Mouse (Mus musculus) stomach, postnatal 0 days (tissue): ENCODE results near the gene Cdc20b. TPM values are rescaled to one million over a fixed set of nuclear protein-coding genes. Genes with fewer than 3 reads are reported as not detected.

Experiments
- ATAC-seq: fragments of 200-750 bp; cut with Nextera tagmentation; 2 replicates; pipeline ENCODE4 v1.8.0; 2017; ENCODE audit not compliant: low FRiP score, low TSS enrichment
- DNase-seq: peaks from one replicate; pipeline ENCODE4 v3.0.0-alpha.2; 2016; ENCODE audit warnings: low spot score
- H3K27ac ChIP-seq: fragments of 300-500 bp; sonication (generic); replicated peaks from 2 replicates; pipeline ENCODE4 v1.5.1; 2014; ENCODE audit warnings: mild to moderate bottlenecking, control low read depth
- H3K27me3 ChIP-seq: fragments of 300-500 bp; sonication (generic); 2 replicates; pipeline ENCODE4 v1.6.1; 2014; ENCODE audit warnings: low read length; ENCODE audit not compliant: control insufficient read depth, insufficient read depth
- H3K36me3 ChIP-seq: fragments of 300-500 bp; sonication (generic); 2 replicates; pipeline ENCODE4 v1.6.1; 2014; ENCODE audit warnings: low read length, mixed read lengths; ENCODE audit not compliant: control insufficient read depth, insufficient read depth
- H3K4me1 ChIP-seq: fragments of 300-500 bp; sonication (generic); replicated peaks from 2 replicates; pipeline ENCODE4 v1.6.1; 2014; ENCODE audit warnings: antibody characterized with exemption; ENCODE audit not compliant: control insufficient read depth, insufficient read depth
- H3K4me2 ChIP-seq: fragments of 300-500 bp; sonication (generic); replicated peaks from 2 replicates; pipeline ENCODE4 v1.6.1; 2014; ENCODE audit warnings: low read depth, mild to moderate bottlenecking, control low read depth, moderate library complexity
- H3K4me3 ChIP-seq: fragments of 300-500 bp; sonication (generic); 2 replicates; pipeline ENCODE4 v1.5.1; 2014; ENCODE audit warnings: low read depth, low read length, control low read depth
- H3K9ac ChIP-seq: fragments of 300-500 bp; sonication (generic); 2 replicates; pipeline ENCODE4 v1.6.1; 2014; ENCODE audit warnings: mild to moderate bottlenecking, low read length, control low read depth, mixed read lengths
- H3K9me3 ChIP-seq: fragments of 300-500 bp; sonication (generic); 2 replicates; pipeline ENCODE4 v1.6.1; 2016; ENCODE audit warnings: low read length; ENCODE audit not compliant: control insufficient read depth
- CTCF ChIP-seq: IDR thresholded peaks from 2 replicates; pipeline ENCODE4 v1.5.1; 2016; ENCODE audit warnings: antibody characterized with exemption, low read depth, mild to moderate bottlenecking, moderate library complexity
- EP300 ChIP-seq: optimal IDR thresholded peaks from 2 replicates; pipeline ENCODE3; 2016; ENCODE audit warnings: antibody characterized with exemption
- WGBS: fragments of 180-500 bp; shearing (Covaris S2); extraction: QIAGEN DNeasy Blood & Tissue Kit; methylation state at CpG from one replicate; pipeline ENCODE4 v1.1.7; 2014; 5-methylcytosine and 5-hydroxymethylcytosine counted together
- polyA plus RNA-seq: library from polyadenylated mRNA; unstranded; fragments of >200 nt; fragmentation: Nextera tagmentation; extraction: Ambion mirVana; gene quantifications from 2 replicates; pipeline ENCODE4 v1.2.1, GENCODE M21; 2015

Cdc20b gene
- polyA plus RNA-seq, 1 experiment from 2014 or later = not detected

- no peak overlapping the region for H3K4me2 ChIP-seq
- DNase-seq (no peak), ATAC-seq (no peak)
- H3K9me3 ChIP-seq = no peaks in the 10 kb centered on the region
- no peak overlapping the region for H3K9ac ChIP-seq
- 79% methylated on average over 2 of the region's 2 CpGs for WGBS
- no peaks in the 10 kb centered on the region for H3K36me3 ChIP-seq
- TF ChIP-seq CTCF (no peak), EP300 (no peak)
- H3K4me3 ChIP-seq = no peak overlapping the region
- no peaks in the 10 kb centered on the region for H3K4me1 ChIP-seq
- H3K27ac ChIP-seq = no peak overlapping the region
- H3K27me3 ChIP-seq = no peaks in the 10 kb centered on the region
Observed at GRCm38 (mm10) chr13:113021521-113021920, 13.4 kb upstream of the Cdc20b start.

- ATAC-seq (no peak), DNase-seq (no peak)
- Histone ChIP-seq H3K36me3 (no peaks in the 10 kb centered on the region), H3K4me2 (no peak overlapping the region), H3K9me3 (no peaks in the 10 kb centered on the region), H3K4me3 (no peak overlapping the region), H3K4me1 (no peaks in the 10 kb centered on the region), H3K9ac (no peak overlapping the region), H3K27ac (no peak overlapping the region), H3K27me3 (no peaks in the 10 kb centered on the region)
- 72% methylated on average over 8 of the region's 8 CpGs for WGBS
- TF ChIP-seq CTCF (no peak), EP300 (no peak)
Observed at GRCm38 (mm10) chr13:113022467-113022866, 12.4 kb upstream of the Cdc20b start.

GRCm38 (mm10) chr13:113023274-113024143, 11.4 kb upstream of the Cdc20b start:
- no peak overlapping the region for H3K27ac ChIP-seq
- DNase-seq (no peak), ATAC-seq (peak; percentile 47; the same call in 1 of the 2 replicates)
- no peaks in the 10 kb centered on the region for H3K4me1 ChIP-seq
- WGBS = 63% methylated on average over 17 of the region's 17 CpGs
- no peaks in the 10 kb centered on the region for H3K9me3 ChIP-seq
- no peak overlapping the region for H3K4me3 ChIP-seq
- TF ChIP-seq CTCF (no peak), EP300 (no peak)
- no peaks in the 10 kb centered on the region for H3K27me3 ChIP-seq
- H3K36me3 ChIP-seq = no peaks in the 10 kb centered on the region
- H3K4me2 ChIP-seq = no peak overlapping the region
- H3K9ac ChIP-seq = no peak overlapping the region

- TF ChIP-seq EP300 = no peak
- no peak for TF ChIP-seq CTCF
- Histone ChIP-seq H3K36me3 (no peaks in the 10 kb centered on the region), H3K4me2 (peak overlapping the region; percentile 82), H3K9me3 (no peaks in the 10 kb centered on the region), H3K27ac (no peak overlapping the region), H3K4me3 (no peak overlapping the region; the same call in 1 of the 2 replicates), H3K4me1 (no peaks in the 10 kb centered on the region), H3K27me3 (no peaks in the 10 kb centered on the region), H3K9ac (no peak overlapping the region)
- ATAC-seq (no peak), DNase-seq (no peak)
- 4% methylated on average over 7 of the region's 7 CpGs for WGBS
Observed at GRCm38 (mm10) chr13:113031351-113031750, 3.6 kb upstream of the Cdc20b start.

- DNase-seq = peak; percentile 55
- H3K4me3 ChIP-seq = peak overlapping the region; percentile 45
- H3K27ac ChIP-seq = no peak overlapping the region
- H3K9ac ChIP-seq = peak overlapping the region; percentile 51
- ATAC-seq = 0 out of 2 replicates have a peak, but pooled peaks have one; percentile 27
- no peaks in the 10 kb centered on the region for H3K36me3 ChIP-seq
- no peaks in the 10 kb centered on the region for H3K27me3 ChIP-seq
- 1% methylated on average over 39 of the region's 40 CpGs for WGBS
- no peaks in the 10 kb centered on the region for H3K9me3 ChIP-seq
- TF ChIP-seq CTCF = no peak
- no peak for TF ChIP-seq EP300
- peak overlapping the region; percentile 82 for H3K4me2 ChIP-seq
- H3K4me1 ChIP-seq = no peaks in the 10 kb centered on the region
Observed at GRCm38 (mm10) chr13:113031792-113032571, 2.9 kb upstream of the Cdc20b start.

- TF ChIP-seq CTCF (no peak), EP300 (no peak)
- no peak overlapping the region for H3K9ac ChIP-seq
- H3K4me1 ChIP-seq = no peaks in the 10 kb centered on the region
- no peak for DNase-seq
- H3K27ac ChIP-seq = no peak overlapping the region
- no peaks in the 10 kb centered on the region for H3K27me3 ChIP-seq
- H3K4me2 ChIP-seq = no peak overlapping the region
- ATAC-seq = no peak
- no peaks in the 10 kb centered on the region for H3K9me3 ChIP-seq
- H3K36me3 ChIP-seq = no peaks in the 10 kb centered on the region
- no peak overlapping the region for H3K4me3 ChIP-seq
Observed at GRCm38 (mm10) chr13:113032831-113033230, 2.1 kb upstream of the Cdc20b start.
